Mouse (Mus musculus): Measurements from ENCODE around the gene Tecr.
"Not testable (repeated sequence)": the region's sequence is repeated elsewhere in the genome, so short reads cannot be mapped to it uniquely, and the experiment has no call there.

The Tecr gene

DNA sequence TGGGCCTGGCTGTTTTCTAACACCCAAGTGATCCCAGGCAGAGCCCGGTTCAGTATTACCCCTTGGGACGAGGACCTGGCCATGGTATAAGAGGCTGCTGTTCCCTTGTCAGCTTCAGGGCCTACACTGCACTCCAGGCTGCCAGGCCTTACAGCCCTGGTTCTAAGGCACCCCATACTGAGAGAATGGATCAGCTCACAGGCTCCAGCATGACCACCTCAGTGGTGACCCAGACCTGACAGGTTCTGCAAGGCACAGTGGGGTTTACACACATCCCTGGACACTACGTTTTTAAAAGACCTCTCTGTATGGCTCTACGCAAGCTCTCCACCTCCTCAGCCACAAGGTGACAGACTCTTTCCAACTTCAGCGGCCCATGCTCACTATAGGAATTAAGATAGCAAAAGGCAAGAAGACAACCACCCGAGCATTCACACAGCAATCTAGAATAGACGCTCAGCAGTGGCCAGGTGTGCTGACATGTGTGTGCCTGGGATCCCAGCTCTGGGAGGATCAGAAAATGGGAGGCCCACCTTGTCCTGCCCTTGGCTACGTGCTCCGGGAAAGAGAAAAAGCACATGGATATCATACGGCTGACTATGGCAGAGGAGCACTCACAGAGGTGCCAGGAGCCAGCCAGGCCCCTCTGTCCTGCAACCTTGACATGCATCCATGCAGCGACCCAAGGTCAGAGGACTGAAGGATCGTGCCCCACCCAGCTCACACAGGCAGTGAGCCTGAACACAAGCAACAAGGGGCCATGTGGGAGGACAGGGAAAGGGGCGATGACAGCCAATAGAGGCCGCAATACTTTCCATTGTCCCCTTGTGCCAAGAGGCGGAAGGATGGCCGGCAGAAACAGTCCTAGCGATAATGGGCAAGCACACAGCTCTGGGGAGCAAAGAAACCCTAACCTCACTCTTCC is 29.4 kb downstream of the Tecr start:
- DNase-seq = no peak

DNA sequence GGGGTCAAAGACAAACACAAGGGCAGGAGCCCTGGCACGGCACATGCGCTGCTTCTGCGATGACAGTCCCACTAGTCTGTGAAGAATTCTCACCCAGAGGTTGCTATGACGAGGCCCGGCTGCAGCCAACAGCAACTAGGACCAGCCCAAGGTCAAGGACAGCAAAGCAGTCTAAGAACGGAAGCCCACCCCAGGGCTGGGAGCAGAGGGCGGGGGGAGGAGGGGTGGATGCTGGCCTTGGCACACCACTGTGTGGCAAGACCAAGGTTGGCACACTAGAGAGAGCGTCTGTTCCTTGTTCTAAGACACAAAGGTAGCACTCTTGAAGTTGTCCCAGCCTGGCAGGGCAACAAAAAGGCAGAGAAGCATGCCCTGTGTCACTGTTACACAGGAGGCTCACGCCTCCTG is 30.4 kb downstream of the Tecr start:
- DNase-seq = no peak

DNA sequence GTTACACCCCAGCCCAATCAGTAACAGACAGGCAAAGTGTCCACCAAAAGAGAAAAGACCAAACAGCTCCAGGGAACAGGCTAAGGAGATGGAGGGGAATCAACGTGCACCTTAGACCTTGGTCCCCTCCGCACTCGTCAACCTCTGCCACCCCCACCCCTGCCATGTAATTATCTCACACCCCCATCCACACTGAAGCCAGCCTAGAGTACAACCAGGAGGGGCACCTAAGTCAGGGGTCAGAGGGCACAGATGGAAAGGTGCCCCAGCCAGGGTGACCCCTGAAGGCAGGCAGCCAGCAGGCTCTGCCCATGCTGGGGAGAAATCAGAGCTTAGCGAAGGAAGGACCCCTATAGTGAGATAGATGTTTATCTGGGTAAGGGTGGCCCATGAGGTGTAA is 30.9 kb downstream of the Tecr start:
- DNase-seq = no peak

DNA sequence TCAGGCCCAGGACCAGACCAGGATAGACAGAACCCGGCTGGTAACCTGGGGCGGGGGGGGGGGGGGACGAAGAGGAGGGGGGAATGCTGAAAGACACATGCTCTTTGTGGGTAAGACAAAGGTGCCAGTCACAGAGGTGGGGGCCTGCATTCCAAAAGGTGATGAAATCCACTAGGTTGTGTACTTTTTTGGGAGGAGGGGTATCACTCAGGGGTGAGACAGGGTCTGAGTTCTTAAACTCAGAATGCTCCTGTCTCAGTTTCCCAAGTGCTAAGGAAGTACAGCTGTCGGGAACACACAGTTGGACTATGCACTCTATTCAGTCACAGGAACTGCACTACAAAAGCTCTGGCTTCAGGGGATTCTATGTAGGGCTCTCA is 31.3 kb downstream of the Tecr start:
- DNase-seq = no peak

DNA sequence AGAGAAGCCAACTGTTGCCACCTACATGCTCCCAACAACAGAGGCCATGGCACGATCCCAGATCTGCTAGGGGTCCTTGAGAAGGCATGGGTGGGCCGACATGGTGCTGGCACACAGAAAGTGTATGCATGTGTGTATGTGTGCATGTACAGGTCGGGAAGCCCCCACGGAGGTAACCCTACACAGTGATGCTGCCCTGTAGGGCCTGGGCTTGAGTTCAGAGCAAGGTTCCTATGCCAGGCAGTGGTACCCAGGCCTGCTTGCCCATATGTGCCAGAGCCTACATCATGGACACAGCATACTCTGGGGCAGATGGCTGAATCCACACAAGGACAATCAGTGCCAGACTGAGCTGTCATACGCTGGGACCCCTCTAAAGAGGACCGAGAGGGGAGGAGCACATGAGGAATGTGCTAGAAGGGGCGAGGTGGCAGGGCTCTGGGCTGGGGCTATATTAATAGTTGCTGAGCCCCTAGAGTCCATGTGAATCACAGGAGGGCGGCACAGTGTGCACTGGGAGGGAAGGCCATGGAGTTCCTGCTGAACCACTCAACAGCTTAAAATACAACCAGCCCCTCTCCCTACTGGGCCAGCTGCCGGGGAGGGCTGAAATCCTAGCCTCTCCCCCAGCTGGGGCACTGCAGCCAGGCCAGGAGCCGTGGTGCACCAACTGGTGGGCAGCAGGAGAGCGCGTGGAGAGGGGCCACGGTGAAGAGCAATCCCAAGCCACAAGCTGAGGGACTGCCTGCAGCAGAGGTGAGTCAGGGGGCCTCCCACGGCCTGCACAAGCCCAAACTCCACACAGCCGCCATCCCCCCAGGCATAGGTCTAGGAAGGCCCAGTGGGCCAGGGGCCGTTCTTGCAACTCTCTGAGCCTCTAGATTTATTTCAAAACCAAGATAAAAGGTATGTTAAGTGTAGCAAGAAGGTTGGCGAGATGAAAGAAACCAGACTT is 31.9 kb downstream of the Tecr start:
- DNase-seq = no peak

DNA sequence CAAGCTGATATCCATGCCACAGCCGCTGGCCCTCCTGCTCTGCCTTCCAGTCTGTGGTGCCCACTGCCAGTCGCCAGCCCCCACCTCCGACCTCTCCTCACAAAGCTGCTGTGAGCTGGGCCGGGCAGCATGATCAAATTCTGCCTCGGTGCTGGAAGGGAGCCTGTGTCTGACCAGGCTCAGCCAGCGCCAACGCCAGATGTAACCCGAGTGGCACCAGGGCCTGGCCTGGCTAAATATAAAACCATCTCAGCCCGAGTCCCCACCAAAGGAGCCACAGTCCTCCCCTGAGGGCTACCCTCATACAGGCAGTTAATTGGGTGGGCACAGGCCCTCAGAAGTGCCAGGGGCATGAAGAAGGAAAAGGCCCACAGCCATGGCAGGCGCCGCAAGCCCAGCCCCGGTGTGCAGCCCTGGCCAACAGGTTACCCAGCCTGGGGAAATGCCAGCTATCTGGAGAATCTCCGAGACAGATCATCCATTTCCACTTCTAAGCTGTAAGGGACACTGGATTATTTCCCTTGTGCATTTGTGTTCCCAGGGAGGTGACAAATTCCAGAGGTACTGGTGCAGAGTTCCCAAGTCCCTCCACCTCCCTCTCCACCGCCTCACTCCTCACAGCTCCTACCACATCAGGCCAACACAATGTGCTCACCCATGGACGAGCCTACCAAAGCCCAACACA is 33.0 kb downstream of the Tecr start:
- no peak for DNase-seq

DNA sequence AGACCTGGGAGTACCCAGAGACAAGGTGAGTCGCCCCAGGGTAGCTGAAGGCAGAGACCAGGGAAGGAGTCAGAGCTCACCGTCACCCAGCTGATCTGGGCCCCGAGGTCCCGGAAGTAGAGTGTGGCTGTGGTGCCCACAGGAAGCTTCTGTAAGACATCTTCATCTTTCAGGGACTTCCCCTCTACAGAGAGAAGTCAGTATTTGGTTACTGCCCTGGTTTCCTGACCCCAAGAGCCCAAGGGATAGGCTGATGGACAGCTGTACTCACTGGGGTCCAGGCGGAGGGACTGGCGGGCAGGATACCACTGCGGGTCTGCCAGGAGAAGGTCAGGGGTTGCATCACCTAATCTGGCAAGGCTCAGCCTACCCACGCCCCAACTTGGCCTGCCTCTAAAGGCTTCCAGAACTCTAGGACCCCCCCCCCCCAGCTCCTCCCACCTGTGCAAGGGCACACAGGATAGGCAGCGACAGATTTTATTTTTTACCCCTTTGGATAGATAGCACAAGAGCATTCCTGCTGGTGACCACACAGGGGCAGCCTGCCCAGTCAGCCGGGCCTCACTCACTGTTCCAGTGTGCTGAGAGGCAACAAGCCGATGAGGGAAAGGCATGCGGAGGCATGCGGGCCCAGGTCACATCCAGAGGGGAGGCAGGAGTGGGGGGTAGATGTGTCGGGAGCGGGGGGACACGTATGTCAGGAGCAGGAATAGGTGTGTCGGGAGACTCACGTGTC is 34.5 kb downstream of the Tecr start:
- peak; percentile 76 to 77 for DNase-seq

DNA sequence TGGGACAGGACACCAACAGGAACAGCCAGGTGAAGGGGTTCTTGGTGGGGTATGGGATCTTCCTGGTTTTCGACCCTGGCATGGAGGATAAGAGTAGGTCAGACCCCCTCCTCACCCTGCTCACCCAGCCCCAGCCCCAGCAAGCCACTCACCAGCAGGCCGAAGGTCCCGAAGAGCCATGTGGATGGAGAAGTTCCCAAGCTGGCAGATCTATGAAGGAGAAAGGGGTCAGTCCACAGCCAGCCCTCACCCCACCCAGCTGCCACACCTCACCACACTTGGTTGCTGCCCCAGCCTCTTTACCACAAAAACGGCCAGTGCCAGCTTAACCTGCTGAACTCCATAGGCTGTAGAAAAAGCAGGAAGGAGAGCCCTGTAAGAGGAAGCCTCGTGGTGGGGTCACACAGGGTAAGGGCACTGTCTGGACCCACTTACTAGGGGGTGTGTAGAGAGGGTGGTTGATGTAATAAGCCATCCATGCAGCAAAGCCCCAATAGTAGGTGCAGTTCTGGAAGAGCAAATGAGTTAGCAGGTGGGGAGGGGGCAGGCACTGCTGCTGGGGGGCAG is 35.4 kb downstream of the Tecr start:
- DNase-seq = no peak

DNA sequence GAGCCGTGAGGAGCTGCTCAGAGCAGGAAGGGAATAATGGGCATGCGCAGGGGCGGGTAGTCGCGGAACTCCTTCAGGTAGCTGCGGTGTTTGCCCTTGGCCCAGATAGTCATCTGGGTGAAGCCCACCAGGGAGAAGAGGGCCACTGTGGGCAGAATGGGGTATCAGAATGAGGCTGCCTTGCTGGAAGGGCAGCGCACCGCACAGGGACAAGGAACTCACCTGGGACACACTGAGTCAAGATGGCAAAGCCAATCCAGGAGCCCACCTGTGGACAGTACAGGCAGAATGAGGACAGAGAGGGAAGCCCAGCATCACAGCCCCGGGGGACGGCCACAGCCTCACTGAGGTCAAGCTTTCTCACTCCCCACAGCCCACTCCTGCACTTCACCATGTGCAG is 36.0 kb downstream of the Tecr start:
- DNase-seq = no peak

DNA sequence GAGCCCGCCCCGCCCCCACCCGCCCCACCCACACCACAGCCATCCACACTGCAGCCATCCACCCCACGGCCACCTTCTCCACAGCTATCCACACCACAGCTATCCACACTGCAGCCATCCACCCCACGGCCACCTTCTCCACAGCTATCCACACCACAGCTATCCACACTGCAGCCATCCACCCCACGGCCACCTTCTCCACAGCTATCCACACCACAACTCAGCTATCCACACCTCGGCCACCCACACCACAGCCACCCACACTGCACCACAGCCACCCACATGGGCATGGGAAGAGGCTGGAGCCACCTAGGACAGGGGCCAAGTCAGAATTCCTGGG is 36.8 kb downstream of the Tecr start:
- not testable (repeated sequence) for DNase-seq

DNA sequence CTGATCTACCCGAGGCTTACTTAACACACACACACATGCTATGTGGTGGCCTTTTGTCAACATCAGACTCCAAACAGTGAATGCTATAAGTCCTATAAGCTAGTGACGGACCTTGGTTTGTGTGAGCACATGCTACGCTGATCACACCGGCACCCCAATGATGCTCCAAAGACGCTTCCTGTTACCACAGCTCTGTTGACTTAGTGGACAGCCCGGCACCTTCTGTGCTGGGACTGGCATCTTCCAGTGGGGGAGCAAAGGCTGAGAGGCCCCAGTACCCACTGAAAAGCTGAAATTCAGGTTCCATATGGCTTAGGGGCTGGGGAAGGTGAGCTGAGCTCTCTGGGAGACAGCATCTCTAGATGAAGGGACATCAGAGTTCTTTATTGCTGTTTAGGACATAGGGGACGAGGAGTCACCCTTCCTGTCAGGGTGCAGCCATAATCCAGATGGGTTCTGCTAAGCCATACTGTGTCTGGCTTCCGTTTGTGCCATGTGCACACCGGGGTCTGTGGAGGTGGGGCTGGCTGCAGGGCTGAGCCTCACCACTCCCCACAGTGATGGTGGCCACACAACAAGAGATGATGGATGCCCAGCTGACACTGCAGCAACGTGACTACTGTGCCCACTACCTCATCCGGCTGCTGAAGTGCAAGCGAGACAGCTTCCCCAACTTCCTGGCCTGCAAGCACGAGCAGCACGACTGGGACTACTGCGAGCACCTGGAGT is 37.3 kb downstream of the Tecr start:
- DNase-seq = no peak

DNA sequence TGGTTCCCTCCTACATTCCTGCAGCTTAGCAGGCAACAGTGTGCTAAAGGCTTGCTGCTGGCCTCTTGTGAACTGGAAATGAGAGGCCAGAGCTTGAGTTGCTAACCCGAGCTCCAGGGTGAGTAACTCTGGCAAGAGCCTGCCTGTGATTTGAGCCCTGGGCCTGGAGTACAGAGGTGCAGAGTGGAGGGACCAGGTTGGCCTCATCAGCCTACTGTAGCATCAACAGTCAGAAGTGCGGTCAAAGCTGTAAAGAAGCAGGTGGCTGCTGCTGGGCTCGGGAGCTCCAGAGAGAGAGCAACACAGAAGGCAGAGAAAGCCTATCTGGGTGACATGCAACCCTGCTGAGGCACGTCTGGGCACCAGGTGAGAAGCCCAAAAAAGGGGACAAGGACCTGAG is 38.6 kb downstream of the Tecr start:
- no peak for DNase-seq

DNA sequence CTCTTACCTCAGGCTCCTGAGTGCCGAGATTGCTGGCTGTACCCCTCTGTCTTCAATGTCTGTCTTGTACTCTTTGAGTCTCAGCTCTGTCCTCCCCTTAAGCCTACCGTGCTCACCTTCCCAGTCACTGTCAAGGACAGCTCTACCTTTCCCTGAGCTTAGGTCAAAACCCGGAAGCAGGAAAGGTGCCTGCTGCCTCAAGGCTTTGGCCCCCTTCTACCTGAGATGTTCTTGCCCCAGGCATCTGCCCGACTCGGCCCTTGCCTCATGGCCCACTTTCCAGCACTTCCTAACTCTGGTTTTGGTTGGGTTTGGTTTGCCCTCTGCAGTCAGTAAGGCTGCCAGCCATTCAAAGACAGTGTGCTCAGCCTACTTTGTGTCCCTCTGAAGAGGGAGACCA is 39.0 kb downstream of the Tecr start:
- DNase-seq = no peak

DNA sequence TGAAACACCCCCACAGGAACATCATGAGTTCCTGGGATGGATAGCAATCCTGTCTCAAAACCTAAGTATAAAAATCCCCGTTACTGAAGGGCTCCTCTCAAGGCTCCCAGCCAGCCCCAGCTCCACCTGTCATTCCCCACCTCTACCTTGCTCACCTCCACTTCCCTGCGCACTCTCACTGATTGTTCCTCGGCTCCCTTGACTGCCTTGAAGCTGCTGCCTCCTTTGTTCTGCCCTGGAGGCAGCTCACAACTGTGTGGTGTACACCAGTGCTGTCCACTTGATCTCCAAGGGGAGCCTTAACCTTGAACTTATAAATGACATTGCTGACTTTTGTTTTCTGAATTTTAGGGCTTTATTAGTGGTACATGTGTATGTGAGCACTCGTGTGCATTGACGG is 39.6 kb downstream of the Tecr start:
- DNase-seq = no peak

DNA sequence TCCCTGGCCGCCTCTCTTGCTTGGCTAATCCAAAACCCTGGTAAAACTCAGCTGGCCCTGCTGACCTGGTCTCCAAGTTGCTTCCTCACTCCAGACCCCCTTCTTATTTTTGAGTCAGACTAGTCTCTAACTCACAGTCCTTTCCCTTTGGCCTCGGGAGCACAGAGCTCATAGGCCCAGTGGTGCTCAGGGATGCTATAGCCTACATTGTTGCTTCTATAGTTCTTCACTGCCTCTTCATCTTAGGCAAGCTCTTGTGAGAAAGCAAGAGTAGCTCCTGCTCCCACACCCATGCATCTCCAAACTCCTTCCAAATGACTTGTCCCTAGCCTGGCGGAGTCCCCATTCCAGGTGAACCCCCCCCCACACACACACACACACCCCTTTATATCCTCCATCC is 40.1 kb downstream of the Tecr start:
- no peak for DNase-seq

DNA sequence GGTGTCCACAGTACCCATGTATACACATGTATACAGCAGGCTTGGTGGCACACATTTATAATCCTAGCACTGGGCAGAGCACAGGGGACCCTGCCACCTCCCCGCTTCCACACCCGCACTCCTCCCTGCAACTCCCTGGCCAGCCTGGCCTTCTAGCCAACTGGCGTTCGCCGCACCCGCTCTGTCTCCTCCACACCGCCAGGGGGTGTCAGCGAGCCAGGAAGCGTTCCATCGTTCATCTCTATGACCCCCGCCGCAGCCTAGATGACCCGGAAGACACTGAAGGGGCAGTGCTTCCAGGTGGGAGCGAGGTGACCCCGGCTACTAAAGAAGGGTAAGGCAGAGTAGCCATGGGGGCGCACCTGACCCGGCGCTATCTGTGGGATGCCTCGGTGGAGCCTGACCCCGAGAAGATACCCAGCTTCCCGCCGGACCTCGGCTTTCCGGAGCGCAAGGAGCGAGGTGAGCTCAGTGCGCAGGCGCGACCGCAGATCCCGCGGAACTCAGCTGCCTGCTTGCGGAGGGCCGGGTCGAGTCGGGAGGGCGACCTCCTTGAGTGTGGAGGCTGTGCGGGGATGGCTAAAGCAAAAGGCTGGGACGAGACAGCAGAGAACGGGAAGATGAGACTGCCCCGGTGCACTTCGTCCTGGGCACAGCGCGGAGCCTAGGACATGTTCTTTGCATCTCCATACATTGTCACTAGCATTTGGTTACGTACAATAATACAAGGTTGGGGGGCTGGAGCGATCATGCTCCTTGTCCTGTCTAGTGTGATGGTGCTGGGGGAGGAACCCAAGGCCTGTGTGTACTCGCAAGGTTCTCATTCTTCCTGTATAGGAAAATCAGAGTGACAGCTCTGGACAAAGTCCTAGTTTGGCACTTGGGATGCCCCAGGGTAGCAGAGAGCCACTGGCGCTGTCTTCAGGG is 41.0 kb downstream of the Tecr start, which contains the start of gene Ndufb7:
Gene Ndufb7 (plus strand): TSS at position 203 of the 927 bp plus-strand sequence.
- DNase-seq = peak; percentile 98

DNA sequence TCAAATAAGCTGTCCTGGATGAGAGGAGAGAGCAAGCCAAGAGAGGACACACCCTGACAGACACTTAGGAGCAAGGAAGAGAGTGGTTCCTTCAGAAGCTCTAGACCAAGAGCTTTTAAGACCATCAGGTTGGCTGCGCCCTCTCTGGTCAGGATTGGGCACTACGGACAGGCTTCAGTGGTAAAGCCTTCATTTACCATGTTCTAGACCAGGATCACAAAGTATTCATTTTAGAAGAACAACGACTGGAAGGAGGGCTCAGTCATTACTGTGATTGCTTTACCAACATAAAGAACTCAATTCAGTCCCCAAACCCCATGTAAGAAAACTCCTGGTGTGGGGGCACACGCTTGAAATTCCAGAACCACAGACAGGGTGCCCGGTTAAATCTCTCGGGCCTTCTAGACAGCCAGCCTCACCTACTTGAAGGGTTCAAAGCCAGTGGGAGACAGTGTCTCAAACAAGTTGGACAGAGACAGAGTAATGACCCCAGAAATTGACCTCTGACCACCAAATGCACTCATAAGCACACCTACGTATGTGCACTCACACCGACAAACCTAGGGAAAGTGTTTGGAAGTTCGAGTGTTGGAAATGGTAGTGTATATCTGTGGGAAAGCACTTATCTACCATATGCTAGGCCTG is 41.9 kb downstream of the Tecr start:
- DNase-seq = peak; percentile 46

DNA sequence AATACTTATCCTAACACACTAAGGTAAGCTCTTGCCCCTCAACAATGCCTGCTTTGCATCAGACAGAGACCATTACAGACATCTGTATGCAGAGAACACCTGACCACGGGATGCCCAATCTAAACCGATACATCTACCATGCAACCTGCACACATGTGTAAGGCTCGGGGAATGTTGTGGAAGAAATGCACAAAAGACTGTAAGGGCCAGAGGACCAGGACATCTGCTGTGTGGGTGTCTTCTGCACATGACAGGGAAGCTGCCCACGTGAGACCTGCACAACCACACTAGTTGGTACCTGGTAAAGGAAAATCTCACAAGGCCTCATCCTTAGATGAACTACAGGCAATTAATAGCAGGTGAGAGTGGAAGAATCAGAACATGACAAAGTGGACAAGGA is 44.5 kb downstream of the Tecr start:
- no peak for DNase-seq

DNA sequence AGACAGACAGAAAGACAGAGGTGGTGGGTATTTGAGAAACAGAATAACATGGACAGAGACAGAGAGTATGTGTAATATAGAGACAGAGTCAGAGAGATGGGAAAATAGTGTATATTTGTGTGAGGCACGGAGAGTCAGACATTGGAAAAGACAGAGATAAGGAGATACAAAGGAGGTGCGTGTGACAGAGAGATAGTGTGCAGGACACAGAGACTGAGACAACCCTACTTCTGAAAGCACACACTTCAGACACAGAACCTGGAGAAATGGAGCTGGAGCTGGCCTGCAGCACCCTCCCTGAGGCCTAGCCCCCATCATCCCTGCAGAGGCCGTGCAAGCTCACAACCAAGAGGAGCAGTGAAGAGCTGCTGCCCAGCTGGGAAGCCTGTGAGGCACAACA is 45.1 kb downstream of the Tecr start:
- no peak for DNase-seq

DNA sequence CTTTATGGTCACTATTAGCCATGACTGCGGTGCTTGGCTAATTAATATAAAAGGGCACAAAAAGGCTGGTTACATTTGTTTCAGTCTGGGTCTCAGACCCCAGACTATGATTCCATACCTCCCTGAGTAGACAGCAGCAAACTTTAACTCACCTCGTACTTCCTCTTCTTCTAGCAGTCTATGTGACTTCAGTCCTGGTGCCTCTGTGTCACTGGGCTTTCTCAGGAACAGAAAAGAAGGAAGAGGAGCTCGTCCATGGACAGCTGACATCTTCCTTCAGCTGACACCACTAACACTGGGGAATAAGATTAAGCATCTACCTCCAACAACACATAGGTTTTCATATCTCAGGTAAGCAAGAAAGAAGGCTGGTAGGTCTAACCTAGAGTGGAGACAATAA is 72.0 kb downstream of the Tecr start, which contains the start of gene Olfr370:
Gene Olfr370 (plus strand): TSS at position 45 of the 400 bp plus-strand sequence.
- DNase-seq = no peak

All from B cell, adult 2 months (primary cell).